Mouse (Mus musculus): ENCODE measurements at regions not wholly inside any gene's neighbourhood (a gene's known extent, or its start where the extent isn't known, plus 50 kb on each side); places are given as distances from the start of the nearest gene placed in this dataset.

DNA sequence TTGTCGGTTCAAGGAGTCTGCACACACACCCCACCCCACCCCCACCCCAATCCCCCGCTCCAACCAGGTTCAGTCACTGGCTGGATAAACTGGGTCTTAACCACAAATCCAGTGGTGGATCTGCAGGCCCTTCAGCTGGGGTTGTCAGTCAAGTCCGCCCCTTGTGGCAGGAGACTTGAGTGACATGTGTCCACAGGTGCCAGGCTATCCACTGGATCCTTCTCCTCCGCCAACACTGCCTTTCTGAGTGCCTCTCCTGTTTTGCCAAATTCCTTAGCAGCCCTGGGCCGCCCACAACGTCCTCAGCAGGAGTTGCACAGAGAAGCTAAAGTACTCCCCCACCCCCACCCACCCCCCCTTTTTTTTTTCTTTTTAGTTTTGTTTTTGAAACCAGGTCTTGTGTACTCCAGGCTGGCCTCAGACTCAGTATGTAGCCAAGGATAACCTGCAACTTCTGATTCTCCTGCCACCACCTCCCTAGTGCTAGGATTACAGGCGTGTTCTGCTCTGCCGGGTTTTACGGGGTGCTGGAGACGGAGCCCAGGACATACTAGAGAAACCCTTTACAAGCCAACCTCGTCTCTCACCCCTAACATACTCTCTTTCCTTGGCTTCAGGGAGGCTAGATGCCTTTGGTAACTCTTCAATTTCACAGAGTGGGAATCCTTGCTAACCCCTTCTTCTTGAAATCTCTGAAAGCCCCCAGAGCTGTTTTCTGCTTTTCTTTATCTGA, 57.2 kb upstream of the Zfp280d start:
- TF ChIP-seq GATA1 (IDR thresholded peaks at IDR 0.05; ENCODE audit: borderline replicate concordance, low read length) (no peak), FLI1 (IDR thresholded peaks at IDR 0.05; ENCODE audit: low read length) (no peak)

Measured in megakaryocyte, embryonic 14.5 days (primary cell).